Mouse (Mus musculus) heart, postnatal 0 days (tissue): Measurements from ENCODE around the gene Zfp46. TPM values are rescaled to one million over a fixed set of nuclear protein-coding genes. Genes with fewer than 3 reads are reported as not detected.
A peak's percentile ranks its signal among the peaks of the same experiment; 100 is the strongest.

Experiments used
- ATAC-seq: fragments of 200-750 bp; cut with Nextera tagmentation; 2 replicates; pipeline ENCODE4 v1.8.0; 2017; ENCODE audit warnings: low read depth, moderate number of reproducible peaks, moderate library complexity; ENCODE audit not compliant: insufficient read depth
- DNase-seq: peaks from one replicate; pipeline ENCODE4 v3.0.0-alpha.2; 2016; ENCODE audit warnings: low spot score
- H3K27ac ChIP-seq: fragments of 300-500 bp; sonication (generic); 2 replicates; pipeline ENCODE4 v1.5.1; 2014; ENCODE audit warnings: low read depth, mild to moderate bottlenecking
- H3K27me3 ChIP-seq: fragments of 300-500 bp; sonication (generic); 2 replicates; pipeline ENCODE4 v1.6.1; 2014; ENCODE audit warnings: low read length, mixed read lengths; ENCODE audit not compliant: control insufficient read depth, insufficient read depth
- H3K36me3 ChIP-seq: fragments of 300-500 bp; sonication (generic); replicated peaks from 2 replicates; pipeline ENCODE4 v1.6.1; 2014; ENCODE audit warnings: low read length, mixed read lengths; ENCODE audit not compliant: control insufficient read depth, insufficient read depth
- H3K4me1 ChIP-seq: fragments of 300-500 bp; sonication (generic); 2 replicates; pipeline ENCODE4 v1.6.1; 2014; ENCODE audit warnings: antibody characterized with exemption; ENCODE audit not compliant: control insufficient read depth, insufficient read depth
- H3K4me2 ChIP-seq: fragments of 300-500 bp; sonication (generic); 2 replicates; pipeline ENCODE4 v1.6.1; 2014; ENCODE audit warnings: low read depth, mild to moderate bottlenecking, low read length, moderate library complexity
- H3K4me3 ChIP-seq: fragments of 300-500 bp; sonication (generic); 2 replicates; pipeline ENCODE4 v1.5.1; 2014; ENCODE audit warnings: low read depth, low read length
- H3K9ac ChIP-seq: fragments of 300-500 bp; sonication (generic); replicated peaks from 2 replicates; pipeline ENCODE4 v1.6.1; 2014; ENCODE audit warnings: low read depth, low read length, mixed read lengths
- H3K9me3 ChIP-seq: fragments of 300-500 bp; sonication (generic); replicated peaks from 2 replicates; pipeline ENCODE4 v1.6.1; 2016; ENCODE audit warnings: low read length; ENCODE audit not compliant: control insufficient read depth
- CTCF ChIP-seq: IDR thresholded peaks from 2 replicates; pipeline ENCODE4 v1.5.1; 2016; ENCODE audit warnings: antibody characterized with exemption, control low read depth, low read depth
- EP300 ChIP-seq: IDR thresholded peaks from 2 replicates; pipeline ENCODE4 v1.6.1; 2016; ENCODE audit warnings: antibody characterized with exemption, low read depth
- WGBS: fragments of 180-500 bp; shearing (Covaris S2); extraction: QIAGEN DNeasy Blood & Tissue Kit; methylation state at CpG from one replicate; pipeline ENCODE4 v1.1.7; 2014; 5-methylcytosine and 5-hydroxymethylcytosine counted together
- polyA plus RNA-seq: library from polyadenylated mRNA; unstranded; fragments of >200 nt; fragmentation: Nextera tagmentation; extraction: Ambion mirVana; gene quantifications from 2 replicates; pipeline ENCODE4 v1.2.1, GENCODE M21; 2015
- total RNA-seq: library from RNA; depleted of rRNA; stranded (reverse); fragments of >200 nt; gene quantifications from 2 replicates; pipeline ENCODE4 v1.2.3, GENCODE M21; 2014; ENCODE audit warnings: low replicate concordance; rRNA removed

Gene Zfp46
- total and polyA plus RNA-seq, 2 experiments from 2014 or later, result 19.5 to 21.3 TPM

- H3K4me3 ChIP-seq, result no peak overlapping the region
- DNase-seq (no peak), ATAC-seq (no peak)
- H3K9ac ChIP-seq, result no peak overlapping the region
- H3K4me2 ChIP-seq, result no peak overlapping the region
- no peaks in the 10 kb centered on the region for H3K27me3 ChIP-seq
- H3K4me1 ChIP-seq, result peaks cover 5% of the 10 kb centered on the region; the same call in 1 of the 2 replicates
- no peak overlapping the region for H3K27ac ChIP-seq
- H3K36me3 ChIP-seq, result peaks cover 53% of the 10 kb centered on the region
- no peaks in the 10 kb centered on the region for H3K9me3 ChIP-seq
- 91% methylated on average over 3 of the region's 3 CpGs for WGBS
- no peak for TF ChIP-seq EP300
Observed at GRCm38 (mm10) chr4:136331709-136332108, 47.2 kb downstream of the Zfp46 start.

GRCm38 (mm10) chr4:136333191-136333590, 48.7 kb downstream of the Zfp46 start:
- Histone ChIP-seq H3K9ac (no peak overlapping the region), H3K27ac (no peak overlapping the region), H3K27me3 (no peaks in the 10 kb centered on the region), H3K36me3 (peaks cover 55% of the 10 kb centered on the region), H3K4me1 (peaks cover 5% of the 10 kb centered on the region; the same call in 1 of the 2 replicates), H3K9me3 (no peaks in the 10 kb centered on the region), H3K4me3 (no peak overlapping the region), H3K4me2 (no peak overlapping the region)
- no peak for TF ChIP-seq EP300
- TF ChIP-seq CTCF, result no peak
- ATAC-seq (no peak), DNase-seq (no peak)
- WGBS, result 61% methylated on average over 3 of the region's 3 CpGs

GRCm38 (mm10) chr4:136335065-136335464, 50.6 kb downstream of the Zfp46 start:
- Histone ChIP-seq H3K9ac (no peak overlapping the region), H3K9me3 (no peaks in the 10 kb centered on the region), H3K4me3 (no peak overlapping the region), H3K4me1 (peaks cover 5% of the 10 kb centered on the region; the same call in 1 of the 2 replicates), H3K4me2 (no peak overlapping the region), H3K27ac (peak overlapping the region; percentile 33), H3K27me3 (no peaks in the 10 kb centered on the region), H3K36me3 (peaks cover 59% of the 10 kb centered on the region)
- WGBS, result 25% methylated on average over 2 of the region's 2 CpGs
- DNase-seq (no peak), ATAC-seq (no peak)
- no peak for TF ChIP-seq CTCF
- no peak for TF ChIP-seq EP300

- Histone ChIP-seq H3K27ac (no peak overlapping the region), H3K9me3 (no peaks in the 10 kb centered on the region), H3K9ac (no peak overlapping the region), H3K27me3 (no peaks in the 10 kb centered on the region), H3K4me1 (peaks cover 5% of the 10 kb centered on the region; the same call in 1 of the 2 replicates), H3K4me3 (no peak overlapping the region), H3K36me3 (peaks cover 53% of the 10 kb centered on the region), H3K4me2 (no peak overlapping the region)
- no peak for DNase-seq
- TF ChIP-seq CTCF (no peak), EP300 (no peak)
- ATAC-seq, result no peak
- whole genome bisulfite sequencing, result 42% methylated on average over 4 of the region's 4 CpGs
Observed at GRCm38 (mm10) chr4:136337129-136337528, 52.6 kb downstream of the Zfp46 start.

Other genes with a start within 250 kb of the Zfp46 start
- 881 and 949 TPM in 2 replicates for gene Rpl11, start 231.3 kb upstream of the Zfp46 start, total RNA-seq
- 229 and 242 TPM in 2 replicates for gene Rpl11, start 231.3 kb upstream of the Zfp46 start, polyA plus RNA-seq
- gene Id3, start 141.2 kb upstream of the Zfp46 start, total RNA-seq, result 238 and 259 TPM in 2 replicates
- 169 and 188 TPM in 2 replicates for gene Id3, start 141.2 kb upstream of the Zfp46 start, polyA plus RNA-seq
- gene E2f2, start 112.3 kb upstream of the Zfp46 start, total RNA-seq, result 6.4 and 6.9 TPM in 2 replicates
- 2.4 and 2.6 TPM in 2 replicates for gene E2f2, start 112.3 kb upstream of the Zfp46 start, polyA plus RNA-seq
- gene Asap3, start 78.3 kb upstream of the Zfp46 start, total RNA-seq, result 2.9 and 3.2 TPM in 2 replicates
- gene Asap3, start 78.3 kb upstream of the Zfp46 start, polyA plus RNA-seq, result 1.7 and 2.0 TPM in 2 replicates
- 28.6 and 36.6 TPM in 2 replicates for gene Tcea3, start 37.0 kb upstream of the Zfp46 start, total RNA-seq
- gene Tcea3, start 37.0 kb upstream of the Zfp46 start, polyA plus RNA-seq, result 103 and 105 TPM in 2 replicates
- 25.1 and 39.7 TPM in 2 replicates for gene Hnrnpr, start 26.3 kb downstream of the Zfp46 start, total RNA-seq
- gene Hnrnpr, start 26.3 kb downstream of the Zfp46 start, polyA plus RNA-seq, result 57.9 and 70.0 TPM in 2 replicates
- not detected in 2 replicates for gene Htr1d, start 138.8 kb downstream of the Zfp46 start, total RNA-seq
- gene Htr1d, start 138.8 kb downstream of the Zfp46 start, polyA plus RNA-seq, result not detected in 2 replicates
- not detected in 2 replicates for gene 6030445D17Rik, start 177.6 kb downstream of the Zfp46 start, total RNA-seq
- gene 6030445D17Rik, start 177.6 kb downstream of the Zfp46 start, polyA plus RNA-seq, result 0.27 and 0.43 TPM in 2 replicates
- 22.6 and 24.5 TPM in 2 replicates for gene Luzp1, start 185.1 kb downstream of the Zfp46 start, total RNA-seq
- gene Luzp1, start 185.1 kb downstream of the Zfp46 start, polyA plus RNA-seq, result 80.2 and 91.1 TPM in 2 replicates